Mouse (Mus musculus) lung, postnatal 0 days (tissue): ENCODE data around the gene Nhs. TPM values are rescaled to one million over a fixed set of nuclear protein-coding genes. Genes with fewer than 3 reads are reported as not detected.
A peak's percentile ranks its signal among the peaks of the same experiment; 100 is the strongest.

Experiments used
- ATAC-seq: fragments of 200-750 bp; cut with Nextera tagmentation; 2 replicates; pipeline ENCODE4 v1.8.0; 2017; ENCODE audit warnings: moderate library complexity
- DNase-seq: peaks from one replicate; pipeline ENCODE4 v3.0.0-alpha.2; 2016; ENCODE audit warnings: low spot score
- H3K27ac ChIP-seq: fragments of 300-500 bp; sonication (generic); 2 replicates; pipeline ENCODE4 v1.5.1; 2014; ENCODE audit warnings: antibody characterized with exemption, mild to moderate bottlenecking, low read length, mixed read lengths
- H3K27me3 ChIP-seq: fragments of 300-500 bp; sonication (generic); replicated peaks from 2 replicates; pipeline ENCODE4 v1.6.1; 2014; ENCODE audit warnings: low read length, mixed read lengths; ENCODE audit not compliant: insufficient read depth
- H3K36me3 ChIP-seq: fragments of 300-500 bp; sonication (generic); 2 replicates; pipeline ENCODE4 v1.6.1; 2014; ENCODE audit warnings: low read length, mixed read lengths; ENCODE audit not compliant: insufficient read depth
- H3K4me1 ChIP-seq: fragments of 300-500 bp; sonication (generic); 2 replicates; pipeline ENCODE4 v1.6.1; 2014; ENCODE audit warnings: antibody characterized with exemption, low read depth, low read length, mixed read lengths; ENCODE audit not compliant: insufficient read depth
- H3K4me2 ChIP-seq: fragments of 300-500 bp; sonication (generic); replicated peaks from 2 replicates; pipeline ENCODE4 v1.6.1; 2014; ENCODE audit warnings: low read depth, mild to moderate bottlenecking, low read length, moderate library complexity, mixed read lengths
- H3K4me3 ChIP-seq: fragments of 300-500 bp; sonication (generic); 2 replicates; pipeline ENCODE4 v1.5.1; 2014; ENCODE audit warnings: low read depth, low read length
- H3K9ac ChIP-seq: fragments of 300-500 bp; sonication (generic); replicated peaks from 2 replicates; pipeline ENCODE4 v1.6.1; 2014; ENCODE audit warnings: low read depth, mild to moderate bottlenecking
- H3K9me3 ChIP-seq: fragments of 300-500 bp; sonication (generic); 2 replicates; pipeline ENCODE4 v1.6.1; 2016; ENCODE audit warnings: low read length, mixed read lengths
- CTCF ChIP-seq: IDR thresholded peaks from 2 replicates; pipeline ENCODE4 v1.5.1; 2016; ENCODE audit warnings: antibody characterized with exemption, mild to moderate bottlenecking
- EP300 ChIP-seq: IDR thresholded peaks from 2 replicates; pipeline ENCODE4 v1.6.1; 2016; ENCODE audit warnings: antibody characterized with exemption, mild to moderate bottlenecking, control low read depth
- WGBS: fragments of 180-500 bp; shearing (Covaris S2); extraction: QIAGEN DNeasy Blood & Tissue Kit; methylation state at CpG from one replicate; pipeline ENCODE4 v1.1.7; 2014; 5-methylcytosine and 5-hydroxymethylcytosine counted together
- polyA plus RNA-seq: library from polyadenylated mRNA; unstranded; fragments of >200 nt; fragmentation: Nextera tagmentation; extraction: Ambion mirVana; gene quantifications from 2 replicates; pipeline ENCODE4 v1.2.1, GENCODE M21; 2015

Gene Nhs
- polyA plus RNA-seq, 1 experiment from 2014 or later: 0.49 TPM

DNA sequence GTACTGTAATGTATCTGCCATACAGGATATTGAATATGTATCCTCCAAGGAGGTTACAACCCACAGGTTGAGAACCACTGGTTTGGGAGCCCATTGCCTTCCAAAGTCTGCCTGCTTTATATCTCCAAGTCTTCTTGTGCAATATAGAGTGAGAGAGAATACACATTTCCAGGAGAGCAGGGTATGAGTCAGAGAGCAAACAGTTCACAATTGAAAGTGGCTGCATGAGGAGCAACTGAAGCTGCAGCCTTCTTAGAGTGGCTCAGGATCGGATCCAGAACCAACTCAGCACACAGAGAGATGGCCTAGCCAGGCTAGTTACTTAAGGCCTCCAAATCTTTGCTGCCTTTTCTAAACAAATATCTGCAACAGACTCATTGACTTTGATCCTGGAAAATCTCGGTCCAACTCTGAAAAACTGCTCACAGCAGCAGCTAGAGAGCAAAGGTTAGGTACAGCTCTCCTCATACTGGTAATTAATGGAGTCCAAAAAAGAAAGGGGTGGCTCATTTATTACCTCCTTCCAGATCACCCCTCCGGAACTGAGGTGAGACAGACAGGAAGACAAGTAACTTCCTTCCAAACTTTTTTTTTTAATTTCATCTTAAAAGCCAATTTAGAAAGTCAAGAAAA is 56.6 kb downstream of the Nhs start:
- ATAC-seq: peak; percentile 72
- WGBS: 33% methylated on average over 3 of the region's 3 CpGs

DNA sequence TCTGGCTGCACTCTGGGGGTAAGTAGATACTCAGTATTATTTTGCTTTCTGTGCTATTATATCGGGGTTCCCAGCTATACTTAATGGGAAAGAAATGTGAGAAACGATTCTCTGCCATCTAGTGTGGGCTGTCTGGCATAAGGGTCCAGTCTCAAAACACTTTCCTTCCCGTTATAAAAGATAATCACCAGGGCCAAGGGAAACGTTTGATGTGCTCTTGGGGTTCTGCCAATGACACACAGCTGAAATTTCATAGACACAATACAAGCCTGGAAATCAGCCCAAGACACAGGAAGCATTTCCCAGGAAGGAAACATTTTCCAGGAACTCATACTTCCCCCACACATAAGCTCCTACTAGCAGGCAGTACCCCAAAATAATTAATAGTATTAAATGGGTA is 61.2 kb downstream of the Nhs start:
- H3K36me3 ChIP-seq: no peaks in the 10 kb centered on the region
- no peak for TF ChIP-seq CTCF
- no peak for TF ChIP-seq EP300
- no peak overlapping the region for H3K4me3 ChIP-seq
- H3K4me1 ChIP-seq: no peaks in the 10 kb centered on the region
- H3K27ac ChIP-seq: no peak overlapping the region
- DNase-seq (peak; percentile 35), ATAC-seq (peak; percentile 35)
- H3K27me3 ChIP-seq: no peaks in the 10 kb centered on the region
- no peak overlapping the region for H3K4me2 ChIP-seq
- no peak overlapping the region for H3K9ac ChIP-seq
- no peaks in the 10 kb centered on the region for H3K9me3 ChIP-seq
- 24% methylated on average over 4 of the region's 4 CpGs for WGBS

More for the DNA sequence above, 56.6 kb downstream of the Nhs start:
- no peaks in the 10 kb centered on the region for H3K9me3 ChIP-seq
- DNase-seq: peak; percentile 64
- H3K4me1 ChIP-seq: no peaks in the 10 kb centered on the region
- no peaks in the 10 kb centered on the region for H3K36me3 ChIP-seq
- TF ChIP-seq EP300: no peak
- no peak for TF ChIP-seq CTCF
- H3K4me3 ChIP-seq: no peak overlapping the region
- H3K9ac ChIP-seq: no peak overlapping the region
- H3K4me2 ChIP-seq: no peak overlapping the region
- H3K27ac ChIP-seq: no peak overlapping the region
- no peaks in the 10 kb centered on the region for H3K27me3 ChIP-seq

DNA sequence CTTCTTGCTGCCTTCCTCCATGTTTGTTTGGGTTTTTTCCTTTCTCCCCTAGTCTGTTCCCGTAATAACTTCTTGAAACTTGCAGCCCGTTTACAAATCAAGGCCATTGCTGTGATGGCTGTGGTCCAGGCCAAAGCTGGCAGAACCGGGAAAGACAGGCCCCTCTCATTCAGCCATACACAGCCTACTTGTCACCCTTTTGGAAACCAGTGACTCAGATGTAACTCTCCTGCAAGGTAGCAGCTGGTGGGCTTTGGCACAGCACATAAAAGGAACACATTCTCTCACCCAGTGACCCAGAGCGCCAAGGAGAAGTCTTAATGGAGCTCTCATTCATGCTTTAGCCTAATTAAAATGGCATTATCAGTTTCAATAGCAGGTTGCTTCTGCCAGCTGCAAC is 72.2 kb downstream of the Nhs start:
- TF ChIP-seq CTCF (no peak), EP300 (no peak)
- Histone ChIP-seq H3K4me1 (no peaks in the 10 kb centered on the region), H3K4me2 (no peak overlapping the region), H3K27me3 (no peaks in the 10 kb centered on the region), H3K36me3 (no peaks in the 10 kb centered on the region), H3K9ac (no peak overlapping the region), H3K4me3 (no peak overlapping the region), H3K27ac (no peak overlapping the region), H3K9me3 (no peaks in the 10 kb centered on the region)
- DNase-seq (no peak), ATAC-seq (no peak)
- WGBS: 68% methylated on average over 4 of the region's 4 CpGs

DNA sequence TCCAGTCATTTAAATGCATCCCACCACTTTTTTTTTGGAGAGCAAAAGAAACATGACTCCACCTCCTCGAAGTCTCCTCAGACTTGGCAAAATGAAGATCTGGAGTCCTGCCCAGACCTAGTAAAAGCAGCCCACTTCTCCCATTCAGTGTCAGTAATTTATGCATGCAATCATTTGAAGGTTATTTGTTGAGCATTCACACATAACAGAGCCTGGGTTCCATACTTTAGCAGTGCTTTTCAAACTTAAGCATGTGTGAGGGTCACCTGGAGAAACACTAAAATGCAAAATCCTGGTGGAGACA is 73.7 kb downstream of the Nhs start:
- Histone ChIP-seq H3K9me3 (no peaks in the 10 kb centered on the region), H3K4me1 (no peaks in the 10 kb centered on the region), H3K9ac (no peak overlapping the region), H3K27ac (no peak overlapping the region), H3K4me3 (no peak overlapping the region), H3K4me2 (no peak overlapping the region), H3K36me3 (no peaks in the 10 kb centered on the region), H3K27me3 (no peaks in the 10 kb centered on the region)
- TF ChIP-seq EP300: no peak
- no peak for TF ChIP-seq CTCF
- 38% methylated on average over 1 of the region's 1 CpGs for WGBS
- ATAC-seq: no peak
- DNase-seq: no peak

DNA sequence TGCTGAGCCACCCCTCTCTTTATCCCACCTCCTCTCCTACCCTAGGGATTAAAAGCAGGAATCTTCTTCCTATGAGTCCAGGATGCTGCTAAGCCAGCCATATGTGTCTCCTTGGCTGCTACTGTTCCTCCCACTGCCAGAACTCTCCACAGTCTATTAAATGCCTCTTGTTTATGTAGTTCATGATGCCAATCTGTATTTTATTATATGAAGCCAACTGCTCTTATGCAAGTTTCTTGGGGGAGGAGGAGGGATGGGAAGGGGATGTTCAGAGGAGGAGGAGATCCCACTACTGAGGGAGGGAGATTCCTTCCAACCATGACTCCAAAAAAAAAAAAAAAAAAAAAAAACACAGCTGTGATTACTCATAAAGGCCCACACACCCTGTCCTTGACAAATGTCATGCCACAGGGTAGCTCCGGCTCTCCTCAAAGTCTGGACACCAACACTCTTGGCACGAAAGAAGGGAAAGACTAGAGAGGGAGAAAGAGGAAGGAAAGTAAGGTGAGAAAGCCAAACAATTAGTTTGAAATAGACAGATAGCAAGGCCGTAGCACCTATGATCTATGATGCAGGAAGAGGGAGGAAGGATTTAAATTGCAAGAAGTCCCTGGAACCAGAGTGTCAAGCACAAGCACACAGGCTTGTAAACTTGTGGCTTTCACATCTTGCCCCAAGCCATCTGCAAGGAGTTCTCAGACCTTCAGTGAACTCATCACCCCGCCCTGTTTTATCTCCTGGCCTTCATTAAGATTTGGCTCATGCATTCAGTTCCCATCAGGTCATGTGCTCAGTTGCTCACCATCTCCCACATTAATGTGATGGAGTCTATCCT is 74.3 kb downstream of the Nhs start:
- H3K4me1 ChIP-seq: no peaks in the 10 kb centered on the region
- WGBS: 56% methylated on average over 4 of the region's 4 CpGs
- H3K4me3 ChIP-seq: no peak overlapping the region
- no peaks in the 10 kb centered on the region for H3K27me3 ChIP-seq
- no peak overlapping the region for H3K4me2 ChIP-seq
- ATAC-seq (no peak; the same call in 1 of the 2 replicates), DNase-seq (peak; percentile 11)
- no peaks in the 10 kb centered on the region for H3K36me3 ChIP-seq
- H3K27ac ChIP-seq: no peak overlapping the region
- no peaks in the 10 kb centered on the region for H3K9me3 ChIP-seq
- TF ChIP-seq CTCF (no peak), EP300 (no peak)
- H3K9ac ChIP-seq: no peak overlapping the region

DNA sequence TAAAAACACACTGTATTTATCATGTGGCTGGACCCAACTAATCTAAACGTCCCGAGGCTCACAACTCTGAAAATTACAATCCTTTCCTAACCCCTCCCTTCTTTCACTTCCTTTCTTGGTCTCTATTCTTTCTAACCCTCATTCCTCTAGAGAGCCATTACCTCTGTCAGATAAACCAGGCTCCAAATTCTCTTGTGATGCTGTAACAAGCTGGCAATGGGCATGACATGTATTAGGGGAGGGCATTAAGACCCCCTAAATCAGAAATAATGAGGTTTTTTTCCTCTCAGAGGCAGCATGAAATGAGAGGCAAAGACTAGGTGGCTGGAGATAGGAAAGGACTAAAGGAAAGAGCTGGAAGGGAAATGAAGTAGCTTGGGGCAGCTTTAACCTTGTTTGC is 96.4 kb downstream of the Nhs start:
- Histone ChIP-seq H3K4me2 (no peak overlapping the region), H3K27me3 (no peaks in the 10 kb centered on the region), H3K4me3 (no peak overlapping the region), H3K9ac (no peak overlapping the region), H3K27ac (no peak overlapping the region), H3K4me1 (no peaks in the 10 kb centered on the region), H3K9me3 (no peaks in the 10 kb centered on the region), H3K36me3 (no peaks in the 10 kb centered on the region)
- WGBS: 35% methylated on average over 2 of the region's 2 CpGs
- TF ChIP-seq EP300 (no peak), CTCF (no peak)
- DNase-seq (no peak), ATAC-seq (no peak)
